Mouse (Mus musculus) megakaryocyte progenitor cell, adult 5-6 weeks (primary cell): Measurements from ENCODE around the gene Cacna2d3. TPM values are rescaled to one million over a fixed set of nuclear protein-coding genes. Genes with fewer than 3 reads are reported as not detected.

Experiments used
- ATAC-seq: replicated peaks from 2 replicates; pipeline ENCODE4 v1.8.0; 2016; ENCODE audit warnings: mild to moderate bottlenecking, moderate TSS enrichment, inconsistent platforms; ENCODE audit not compliant: poor library complexity
- total RNA-seq, 2 experiments: library from RNA; stranded (forward) in 1 of 2; stranded (reverse) in 1 of 2; fragments of 157-497, 149-512 nt in 1 of 2; fragments of 200-1000 nt in 1 of 2; gene quantifications; 2 replicates each; pipeline versions ENCODE4 v1.2.3 to v1.2.4; 2015 to 2017

Cacna2d3 gene
- total RNA-seq, 2 experiments from 2014 or later = not detected

- no peak for ATAC-seq
These were observed 222.9 kb downstream of the Cacna2d3 start for GRCm38 (mm10) chr14:29498546-29499290.

GRCm38 (mm10) chr14:29496552-29496951 is 225.1 kb downstream of the Cacna2d3 start:
- no peak for ATAC-seq

- ATAC-seq = no peak
These were observed 229.9 kb downstream of the Cacna2d3 start for GRCm38 (mm10) chr14:29491786-29492185.

GRCm38 (mm10) chr14:29485416-29485815 is 236.2 kb downstream of the Cacna2d3 start:
- no peak for ATAC-seq

GRCm38 (mm10) chr14:29478403-29478983 is 243.2 kb downstream of the Cacna2d3 start:
- ATAC-seq = no peak

- ATAC-seq = no peak
These were observed 257.4 kb downstream of the Cacna2d3 start for GRCm38 (mm10) chr14:29464277-29464676.

- no peak for ATAC-seq
These were observed 272.5 kb downstream of the Cacna2d3 start for GRCm38 (mm10) chr14:29449203-29449602.

GRCm38 (mm10) chr14:29443091-29444026 is 278.3 kb downstream of the Cacna2d3 start:
- peak; percentile 61; the same call in 1 of the 2 replicates for ATAC-seq

GRCm38 (mm10) chr14:29442476-29442875 is 279.2 kb downstream of the Cacna2d3 start:
- no peak for ATAC-seq

- ATAC-seq = no peak
These were observed 283.0 kb downstream of the Cacna2d3 start for GRCm38 (mm10) chr14:29438666-29439065.

GRCm38 (mm10) chr14:29438251-29438650 is 283.4 kb downstream of the Cacna2d3 start:
- ATAC-seq = no peak

- no peak for ATAC-seq
These were observed 286.5 kb downstream of the Cacna2d3 start for GRCm38 (mm10) chr14:29435203-29435602.

- no peak for ATAC-seq
These were observed 287.9 kb downstream of the Cacna2d3 start for GRCm38 (mm10) chr14:29433716-29434115.

- no peak for ATAC-seq
These were observed 288.5 kb downstream of the Cacna2d3 start for GRCm38 (mm10) chr14:29433076-29433714.

GRCm38 (mm10) chr14:29429788-29430187 is 291.9 kb downstream of the Cacna2d3 start:
- no peak for ATAC-seq

- no peak for ATAC-seq
These were observed 296.0 kb downstream of the Cacna2d3 start for GRCm38 (mm10) chr14:29425666-29426065.

- no peak for ATAC-seq
These were observed 296.5 kb downstream of the Cacna2d3 start for GRCm38 (mm10) chr14:29425208-29425607.

- no peak for ATAC-seq
These were observed 315.8 kb downstream of the Cacna2d3 start for GRCm38 (mm10) chr14:29405878-29406165.

- ATAC-seq = no peak
These were observed 316.4 kb downstream of the Cacna2d3 start for GRCm38 (mm10) chr14:29405125-29405877.
